Mouse (Mus musculus) heart, embryonic 11.5 days (tissue): ENCODE measurements around the gene Ssh1. TPM values are rescaled to one million over a fixed set of nuclear protein-coding genes. Genes with fewer than 3 reads are reported as not detected.

Experiments
- ATAC-seq: fragments of 200-750 bp; cut with Nextera tagmentation; replicated peaks from 2 replicates; pipeline ENCODE4 v1.8.0; 2017; ENCODE audit warnings: moderate library complexity; ENCODE audit not compliant: insufficient number of reproducible peaks, low FRiP score, low TSS enrichment
- H3K27ac ChIP-seq: fragments of 300-500 bp; sonication (generic); 2 replicates; pipeline ENCODE4 v1.5.1; 2014; ENCODE audit warnings: mild to moderate bottlenecking, low read depth, low read length
- H3K27me3 ChIP-seq: fragments of 300-500 bp; sonication (generic); 2 replicates; pipeline ENCODE4 v1.6.1; 2014; ENCODE audit warnings: mild to moderate bottlenecking, low read length, mixed read lengths; ENCODE audit not compliant: control insufficient read depth, insufficient read depth
- H3K36me3 ChIP-seq: fragments of 300-500 bp; sonication (generic); 2 replicates; pipeline ENCODE4 v1.6.1; 2014; ENCODE audit warnings: mild to moderate bottlenecking, low read length, moderate library complexity, mixed read lengths; ENCODE audit not compliant: control insufficient read depth, insufficient read depth
- H3K4me1 ChIP-seq: fragments of 300-500 bp; sonication (generic); 2 replicates; pipeline ENCODE4 v1.6.1; 2014; ENCODE audit warnings: low read length; ENCODE audit not compliant: control insufficient read depth, insufficient read depth
- H3K4me2 ChIP-seq: fragments of 300-500 bp; sonication (generic); 2 replicates; pipeline ENCODE4 v1.6.1; 2014; ENCODE audit warnings: mild to moderate bottlenecking, moderate library complexity
- H3K4me3 ChIP-seq: fragments of 300-500 bp; sonication (generic); 2 replicates; pipeline ENCODE4 v1.5.1; 2014; ENCODE audit warnings: low read depth, low read length
- H3K9ac ChIP-seq: fragments of 300-500 bp; sonication (generic); 2 replicates; pipeline ENCODE4 v1.6.1; 2014; ENCODE audit warnings: mild to moderate bottlenecking, low read depth, low read length, moderate library complexity
- H3K9me3 ChIP-seq: fragments of 300-500 bp; sonication (generic); replicated peaks from 2 replicates; pipeline ENCODE4 v1.6.1; 2016; ENCODE audit warnings: low read length; ENCODE audit not compliant: control insufficient read depth
- WGBS: fragments of 180-500 bp; shearing (Covaris S2); extraction: QIAGEN DNeasy Blood & Tissue Kit; methylation state at CpG from one replicate; pipeline ENCODE4 v1.1.7; 2014; ENCODE audit not compliant: insufficient replicate concordance; 5-methylcytosine and 5-hydroxymethylcytosine counted together
- polyA plus RNA-seq: library from polyadenylated mRNA; unstranded; fragments of >200 nt; fragmentation: Nextera tagmentation; extraction: Ambion mirVana; gene quantifications from 2 replicates; pipeline ENCODE4 v1.2.1, GENCODE M21; 2014

Gene Ssh1
- polyA plus RNA-seq, result 18.2 and 35.8 TPM in 2 replicates

GRCm38 (mm10) chr5:113993487-113994465 is at the start of gene Ssh1:
Gene Ssh1, minus strand, starts transcription at chr5:113993894.
- H3K4me2 ChIP-seq, result peak within 1 kb of the TSS; percentile 92
- peak within 1 kb of the TSS; percentile 95 for H3K9ac ChIP-seq
- peaks cover 38% of the 10 kb centered on the region for H3K4me1 ChIP-seq
- ATAC-seq, result peak; percentile 82
- H3K36me3 ChIP-seq, result no peaks in the 10 kb centered on the region
- peak within 1 kb of the TSS; percentile 82 for H3K4me3 ChIP-seq
- no peaks in the 10 kb centered on the region for H3K9me3 ChIP-seq
- H3K27ac ChIP-seq, result peak within 1 kb of the TSS; percentile 89
- no peaks in the 10 kb centered on the region for H3K27me3 ChIP-seq
- WGBS, result 2% methylated on average over 64 of the region's 83 CpGs

- Histone ChIP-seq H3K9ac (no peak overlapping the region), H3K36me3 (no peaks in the 10 kb centered on the region), H3K27ac (no peak overlapping the region; the same call in 1 of the 2 replicates), H3K4me2 (peak overlapping the region; percentile 47; the same call in 1 of the 2 replicates), H3K4me3 (no peak overlapping the region), H3K27me3 (no peaks in the 10 kb centered on the region), H3K9me3 (no peaks in the 10 kb centered on the region), H3K4me1 (peaks cover 19% of the 10 kb centered on the region)
- ATAC-seq, result no peak; the same call in 1 of the 2 replicates
- 15% methylated on average over 15 of the region's 15 CpGs for WGBS
Observed at GRCm38 (mm10) chr5:114041327-114041930, 47.7 kb upstream of the Ssh1 start.

- no peak overlapping the region for H3K9ac ChIP-seq
- 53% methylated on average over 1 of the region's 1 CpGs for WGBS
Observed at GRCm38 (mm10) chr5:114040911-114041310, 47.2 kb upstream of the Ssh1 start.

GRCm38 (mm10) chr5:114040508-114040907 is 46.8 kb upstream of the Ssh1 start:
- Histone ChIP-seq H3K27me3 (no peaks in the 10 kb centered on the region), H3K4me2 (no peak overlapping the region), H3K9me3 (no peaks in the 10 kb centered on the region), H3K27ac (no peak overlapping the region; the same call in 1 of the 2 replicates), H3K36me3 (no peaks in the 10 kb centered on the region), H3K4me3 (no peak overlapping the region), H3K4me1 (peaks cover 19% of the 10 kb centered on the region), H3K9ac (no peak overlapping the region)
- ATAC-seq, result no peak
- 23% methylated on average over 7 of the region's 8 CpGs for WGBS

More at GRCm38 (mm10) chr5:114040911-114041310, 47.2 kb upstream of the Ssh1 start:
- Histone ChIP-seq H3K36me3 (no peaks in the 10 kb centered on the region), H3K27ac (no peak overlapping the region; the same call in 1 of the 2 replicates), H3K4me2 (no peak overlapping the region), H3K4me1 (peaks cover 19% of the 10 kb centered on the region), H3K9me3 (no peaks in the 10 kb centered on the region), H3K4me3 (no peak overlapping the region), H3K27me3 (no peaks in the 10 kb centered on the region)
- no peak for ATAC-seq

- H3K9me3 ChIP-seq, result no peaks in the 10 kb centered on the region
- H3K27me3 ChIP-seq, result no peaks in the 10 kb centered on the region
- no peak overlapping the region for H3K27ac ChIP-seq
- no peak overlapping the region for H3K9ac ChIP-seq
- no peak overlapping the region for H3K4me3 ChIP-seq
- no peaks in the 10 kb centered on the region for H3K36me3 ChIP-seq
- WGBS, result 68% methylated on average over 10 of the region's 10 CpGs
- peaks cover 3% of the 10 kb centered on the region; the same call in 1 of the 2 replicates for H3K4me1 ChIP-seq
- no peak overlapping the region for H3K4me2 ChIP-seq
- no peak for ATAC-seq
Observed at GRCm38 (mm10) chr5:114035111-114035510, 41.4 kb upstream of the Ssh1 start.

- ATAC-seq, result no peak
- H3K36me3 ChIP-seq, result no peaks in the 10 kb centered on the region
- no peak overlapping the region for H3K9ac ChIP-seq
- peaks cover 3% of the 10 kb centered on the region; the same call in 1 of the 2 replicates for H3K4me1 ChIP-seq
- 71% methylated on average over 7 of the region's 7 CpGs for WGBS
- H3K27ac ChIP-seq, result no peak overlapping the region
- no peak overlapping the region for H3K4me3 ChIP-seq
- H3K4me2 ChIP-seq, result no peak overlapping the region
- H3K9me3 ChIP-seq, result no peaks in the 10 kb centered on the region
- no peaks in the 10 kb centered on the region for H3K27me3 ChIP-seq
Observed at GRCm38 (mm10) chr5:114034393-114034792, 40.7 kb upstream of the Ssh1 start.

GRCm38 (mm10) chr5:114032161-114032763 is 38.6 kb upstream of the Ssh1 start:
- H3K27ac ChIP-seq, result no peak overlapping the region
- no peaks in the 10 kb centered on the region for H3K4me1 ChIP-seq
- H3K9me3 ChIP-seq, result no peaks in the 10 kb centered on the region
- no peak overlapping the region for H3K9ac ChIP-seq
- H3K36me3 ChIP-seq, result no peaks in the 10 kb centered on the region
- ATAC-seq, result no peak
- no peak overlapping the region for H3K4me2 ChIP-seq
- WGBS, result 73% methylated on average over 3 of the region's 3 CpGs
- no peak overlapping the region for H3K4me3 ChIP-seq
- H3K27me3 ChIP-seq, result peaks cover 4% of the 10 kb centered on the region; the same call in 1 of the 2 replicates

- H3K4me1 ChIP-seq, result no peaks in the 10 kb centered on the region
- no peak overlapping the region for H3K27ac ChIP-seq
- H3K9ac ChIP-seq, result no peak overlapping the region
- WGBS, result 87% methylated on average over 12 of the region's 12 CpGs
- no peak overlapping the region for H3K4me2 ChIP-seq
- no peaks in the 10 kb centered on the region for H3K36me3 ChIP-seq
- ATAC-seq, result no peak
- H3K9me3 ChIP-seq, result no peaks in the 10 kb centered on the region
- H3K27me3 ChIP-seq, result peaks cover 4% of the 10 kb centered on the region; the same call in 1 of the 2 replicates
- H3K4me3 ChIP-seq, result no peak overlapping the region
Observed at GRCm38 (mm10) chr5:114030652-114031051, 37.0 kb upstream of the Ssh1 start.
